Mouse (Mus musculus) testis, adult 2 months (tissue): ENCODE data around the gene Matn3.

Experiments used
- CTCF ChIP-seq: fragments of 200-500 bp; IDR thresholded peaks from 2 replicates; pipeline ENCODE4 v1.5.1; 2012; ENCODE audit warnings: low read depth, mild to moderate bottlenecking, inconsistent platforms, low read length, moderate library complexity; ENCODE audit not compliant: control insufficient read depth, insufficient read depth, insufficient replicate concordance
- POLR2A ChIP-seq: fragments of 200-500 bp; IDR thresholded peaks from 2 replicates; pipeline ENCODE4 v1.6.1; 2012; ENCODE audit warnings: low read depth, mild to moderate bottlenecking, inconsistent platforms, low read length, moderate library complexity; ENCODE audit not compliant: control insufficient read depth

DNA sequence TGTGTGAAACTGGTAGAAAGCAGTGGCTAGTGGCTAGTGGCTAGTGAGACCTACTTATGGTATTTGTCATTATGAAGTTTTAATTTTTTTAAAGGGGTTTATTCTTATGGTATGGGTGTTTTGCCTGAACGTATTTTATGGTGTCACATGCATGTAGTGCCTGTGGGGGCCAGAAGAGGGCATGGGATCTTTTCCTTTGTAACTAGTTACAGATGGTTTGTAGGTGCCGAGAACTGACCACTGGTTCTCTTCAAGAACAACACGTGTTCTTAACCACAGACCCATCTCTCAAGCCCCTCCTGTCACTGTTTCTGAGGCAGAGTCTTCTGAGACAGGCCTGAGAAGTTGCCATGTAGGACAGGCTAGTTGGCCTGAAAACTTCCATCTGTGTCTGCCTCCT lies 27.3 kb downstream of the Matn3 start:
- TF ChIP-seq CTCF (no peak), POLR2A (no peak)
